Mouse (Mus musculus) left cerebral cortex, adult 8-10 months (tissue): Measurements from ENCODE around the gene Afm. TPM values are rescaled to one million over a fixed set of nuclear protein-coding genes. Genes with fewer than 3 reads are reported as not detected.

Experiments used
- DNase-seq, 2 experiments: peaks; one replicate each; pipeline ENCODE4 v3.0.0; 2022; ENCODE audit warnings: low spot score in 2 of 2
- total RNA-seq, 4 experiments: library from RNA; stranded (reverse); gene quantifications; 2 replicates each; pipeline ENCODE4 v1.2.4; 2022

The Afm gene
- total RNA-seq, 4 experiments from 2014 or later: not detected

- DNase-seq: no peak
Observed at GRCm38 (mm10) chr5:90551191-90551590, 32.5 kb downstream of the Afm start.

GRCm38 (mm10) chr5:90556052-90556451, 37.3 kb downstream of the Afm start:
- DNase-seq: no peak

- DNase-seq: no peak
Observed at GRCm38 (mm10) chr5:90560743-90561142, 42.0 kb downstream of the Afm start, which contains the start of gene 5830473C10Rik. TSS of gene 5830473C10Rik (plus strand) at chr5:90561107.

GRCm38 (mm10) chr5:90561721-90562275, 43.1 kb downstream of the Afm start:
- DNase-seq: peak; percentile 13 to 66

- DNase-seq: no peak
Observed at GRCm38 (mm10) chr5:90562880-90563279, 44.1 kb downstream of the Afm start.

- DNase-seq: peak in 1 of 2 experiments; percentile 60
Observed at GRCm38 (mm10) chr5:90564161-90564560, 45.4 kb downstream of the Afm start.

- no peak for DNase-seq
Observed at GRCm38 (mm10) chr5:90565205-90565604, 46.5 kb downstream of the Afm start.

- no peak for DNase-seq
Observed at GRCm38 (mm10) chr5:90567788-90568187, 49.1 kb downstream of the Afm start.

- DNase-seq: no peak
Observed at GRCm38 (mm10) chr5:90568338-90568737, 49.6 kb downstream of the Afm start.

- no peak for DNase-seq
Observed at GRCm38 (mm10) chr5:90571216-90571615, 52.5 kb downstream of the Afm start.

- no peak for DNase-seq
Observed at GRCm38 (mm10) chr5:90577751-90578150, 59.0 kb downstream of the Afm start.

- no peak for DNase-seq
Observed at GRCm38 (mm10) chr5:90579556-90579955, 60.8 kb downstream of the Afm start.

GRCm38 (mm10) chr5:90582179-90582578, 63.4 kb downstream of the Afm start:
- no peak for DNase-seq

- DNase-seq: no peak
Observed at GRCm38 (mm10) chr5:90584799-90585198, 66.1 kb downstream of the Afm start.

GRCm38 (mm10) chr5:90586511-90586910, 67.8 kb downstream of the Afm start:
- DNase-seq: no peak

GRCm38 (mm10) chr5:90588104-90588503, 69.4 kb downstream of the Afm start:
- no peak for DNase-seq

- DNase-seq: peak; percentile 56 to 74
Observed at GRCm38 (mm10) chr5:90588708-90589595, 70.2 kb downstream of the Afm start.

GRCm38 (mm10) chr5:90590676-90591075, 71.9 kb downstream of the Afm start:
- DNase-seq: no peak

GRCm38 (mm10) chr5:90591936-90592335, 73.2 kb downstream of the Afm start:
- DNase-seq: no peak

GRCm38 (mm10) chr5:90594945-90595344, 76.2 kb downstream of the Afm start:
- DNase-seq: no peak

- DNase-seq: no peak
Observed at GRCm38 (mm10) chr5:90596155-90596554, 77.4 kb downstream of the Afm start.

GRCm38 (mm10) chr5:90601469-90601868, 82.7 kb downstream of the Afm start:
- no peak for DNase-seq
